24 mouse cellular contexts compared by ENCODE assay signal in genomic region chr13:63068371-63069136, GRCm38 (mm10).
DNase-seq lines count a peak whose midpoint lies in the region; TF ChIP-seq lines count a peak whose summit lies in the region.
"Had no signal": no experiment of that assay in that cellular context is flagged by ENCODE, and none has a peak within 500 bp of the region (broad histone marks: within the 10 kb centered on the region; RNA-seq: fewer than 3 reads in every experiment).

No protein-coding gene starts in this region.

- H3K79me2 ChIP-seq in myocyte (ENCODE audit: control insufficient read depth, insufficient read depth): no peaks in the 10 kb centered on the region

- no peaks in the 10 kb centered on the region for H3K9me3 ChIP-seq in limb, embryonic 10.5 days (replicated peaks)
- H3K9me3 ChIP-seq: embryonic facial prominence, embryonic 13.5 days; hindbrain, embryonic 10.5 days; kidney, embryonic 15.5 days; liver, embryonic 15.5 days; neural tube, embryonic 15.5 days had no signal

- H3K4me3 ChIP-seq in limb, embryonic 10.5 days: no peak overlapping the region
- H3K4me3 ChIP-seq in myocyte: no peak overlapping the region
- H3K4me3 ChIP-seq: embryonic facial prominence, embryonic 13.5 days; hindbrain, embryonic 10.5 days; kidney, embryonic 15.5 days; liver, embryonic 15.5 days; neural tube, embryonic 15.5 days had no signal

- peak overlapping the region; percentile 33; the same call in 1 of the 2 replicates for H3K27ac ChIP-seq in limb, embryonic 10.5 days
- H3K27ac ChIP-seq: embryonic facial prominence, embryonic 13.5 days; hindbrain, embryonic 10.5 days; hindbrain, postnatal 0 days; kidney, embryonic 15.5 days; liver, embryonic 15.5 days; macrophage; neural tube, embryonic 15.5 days had no signal

- H3K4me1 ChIP-seq in limb, embryonic 10.5 days: peaks cover 18% of the 10 kb centered on the region
- H3K4me1 ChIP-seq: kidney, embryonic 15.5 days; neural tube, embryonic 15.5 days had no signal

- TF ChIP-seq POLR2A in myocyte (IDR thresholded peaks at IDR 0.05; ENCODE audit: insufficient read length, low read depth): no peak

- peak; percentile 18 for DNase-seq in embryo, embryonic 10 days (ENCODE audit: low spot score)
- no peak for DNase-seq in embryo, embryonic 9.5 days (ENCODE audit: extremely low spot score)
- peak; percentile 58 for DNase-seq in Muller cell, postnatal 12 days (ENCODE audit: inconsistent ontology term)
- peak; percentile 51 for DNase-seq in limb, embryonic 10.5 days (ENCODE audit: low spot score)
- no peak for DNase-seq in kidney, adult 11 months
- no peak for DNase-seq in right cerebral cortex, adult 2 months (ENCODE audit: low spot score in 2 of 2)
- DNase-seq: adrenal gland, postnatal 25 days; cerebellum, adult 8-10 months; cerebellum, postnatal 36 days; gastrocnemius, postnatal 10 days; heart, postnatal 10 days; kidney, postnatal 36 days; left cerebral cortex, postnatal 4 days; right cerebral cortex, postnatal 25 days; thymus, postnatal 14 days had no signal

- H3K27me3 ChIP-seq in limb, embryonic 10.5 days (ENCODE audit: low read depth, poor library complexity, severe bottlenecking): no peaks in the 10 kb centered on the region
- no peaks in the 10 kb centered on the region for H3K27me3 ChIP-seq in myocyte (ENCODE audit: control insufficient read depth, insufficient read depth, insufficient read length)
- H3K27me3 ChIP-seq: embryonic facial prominence, embryonic 13.5 days; kidney, embryonic 15.5 days; liver, embryonic 15.5 days; neural tube, embryonic 15.5 days had no signal

- 46% methylated on average over 4 of the region's 4 CpGs for WGBS in limb, embryonic 10.5 days

- H3ac ChIP-seq in myocyte (ENCODE audit: control insufficient read depth, insufficient read length): no peak overlapping the region

- no peaks in the 10 kb centered on the region for H3K36me3 ChIP-seq in limb, embryonic 10.5 days
- H3K36me3 ChIP-seq in myocyte (ENCODE audit: control insufficient read depth, insufficient read depth): no peaks in the 10 kb centered on the region
- H3K36me3 ChIP-seq: embryonic facial prominence, embryonic 13.5 days; hindbrain, embryonic 10.5 days; kidney, embryonic 15.5 days; liver, embryonic 15.5 days; neural tube, embryonic 15.5 days had no signal

- H3K4me2 ChIP-seq in myocyte (ENCODE audit: low read depth): peak overlapping the region; percentile 16
- H3K4me2 ChIP-seq: embryonic facial prominence, embryonic 13.5 days; heart, embryonic 11.5 days; kidney, embryonic 15.5 days; liver, embryonic 15.5 days; neural tube, embryonic 15.5 days had no signal

TF ChIP-seq in myocyte, 11 proteins besides CTCF, POLR2A, EP300 and RAD21:
- TF ChIP-seq POLR2AphosphoS2 (IDR thresholded peaks at IDR 0.05; ENCODE audit: insufficient read length, low read depth) (no peak), SRF (IDR thresholded peaks at IDR 0.05; ENCODE audit: control insufficient read depth, insufficient read length, low read depth) (no peak), TCF12 (IDR thresholded peaks at IDR 0.05; ENCODE audit: insufficient read depth, poor library complexity, severe bottlenecking) (peak; percentile 95), USF1 (IDR thresholded peaks at IDR 0.05; ENCODE audit: low read depth) (no peak), MYOG (IDR thresholded peaks at IDR 0.05; ENCODE audit: control insufficient read depth in 1 of 3, insufficient read depth in 1 of 3, insufficient read length in 2 of 3, low read depth in 2 of 3) (peak; percentile 61 to 93 (median 93)), MYOD1 (IDR thresholded peaks at IDR 0.05; ENCODE audit: control insufficient read depth in 1 of 3, insufficient read length in 2 of 3, low read depth in 2 of 3) (peak; percentile 91 to 95 (median 95)), TCF3 (IDR thresholded peaks at IDR 0.05; ENCODE audit: insufficient read length, low read depth) (peak; percentile 87)
TF ChIP-seq in myocyte: peak in this region for 4.

Comparison
In these comparisons a context has a peak if more than half of its experiments do, and no peak if none do; other contexts are left out.
1. DNase-seq: peak in embryo, embryonic 10 days (single experiment), Muller cell, postnatal 12 days (single experiment) and limb, embryonic 10.5 days (single experiment); none in embryo, embryonic 9.5 days (single experiment), kidney, adult 11 months (single experiment) and right cerebral cortex, adult 2 months (0 of 2).